Mouse (Mus musculus) WW6 (cell line): ENCODE results near the gene Cog5.

Source experiments
- DNase-seq: peaks from one replicate; pipeline ENCODE4 v3.0.0-alpha.2; 2013; ENCODE audit warnings: low read depth, low spot score

Cog5 gene

DNA sequence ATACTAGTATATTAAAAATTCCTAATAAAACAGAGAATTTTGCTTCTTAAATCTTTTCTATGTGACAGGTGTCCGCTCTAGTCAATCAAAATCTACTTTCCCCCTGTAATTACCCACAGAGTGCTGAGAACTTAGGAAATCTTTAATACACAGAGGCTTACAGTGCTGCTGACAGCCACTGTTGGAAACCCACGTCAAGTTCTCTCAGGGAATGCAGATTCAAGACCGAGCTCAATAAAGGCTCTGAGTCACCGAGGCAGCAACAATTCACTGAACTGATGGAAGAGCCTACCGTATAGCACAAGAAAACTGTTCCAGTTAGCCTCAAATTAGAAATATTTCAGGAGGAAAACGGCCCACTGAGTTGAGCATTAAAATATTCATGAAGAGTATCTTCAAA, 329.1 kb downstream of the Cog5 start:
- no peak for DNase-seq

DNA sequence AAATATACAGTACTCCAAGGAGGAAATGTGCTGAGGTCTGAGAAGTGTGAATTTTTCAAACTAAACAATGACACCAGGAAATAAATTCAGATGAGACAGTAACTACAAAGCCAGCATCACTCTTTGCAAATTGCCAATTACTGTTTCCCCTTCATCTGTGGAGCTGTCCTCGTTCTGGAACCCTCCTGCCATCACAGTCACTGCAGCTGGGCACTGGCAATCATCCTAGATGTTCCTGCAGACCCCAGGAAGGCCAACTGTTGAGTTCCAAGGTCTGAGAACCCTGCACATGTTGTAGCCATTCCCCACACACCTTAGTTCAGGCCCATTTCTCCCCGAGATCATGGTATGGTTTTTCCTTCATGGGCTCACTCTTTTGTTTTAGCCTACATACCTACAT, 329.5 kb downstream of the Cog5 start:
- DNase-seq: no peak

DNA sequence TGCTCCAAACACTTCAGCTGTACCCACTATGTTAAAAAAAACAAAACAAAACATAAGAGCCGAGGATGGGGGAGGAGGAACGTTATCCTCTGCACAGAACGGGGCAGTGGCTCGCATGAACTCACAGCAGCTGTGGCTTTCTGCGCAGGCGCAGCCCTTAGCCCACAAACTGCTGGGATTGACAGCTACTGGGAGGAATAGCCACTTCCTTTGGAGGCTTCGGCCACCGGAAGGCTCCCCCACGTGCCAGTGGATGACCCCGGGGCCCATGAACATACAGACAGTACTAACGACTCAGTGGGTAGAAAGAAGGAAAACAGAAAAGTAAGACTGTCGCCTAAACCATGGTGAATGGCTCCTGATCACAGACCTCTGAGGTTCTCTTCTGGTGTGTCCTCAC, 330.0 kb downstream of the Cog5 start:
- DNase-seq: no peak

DNA sequence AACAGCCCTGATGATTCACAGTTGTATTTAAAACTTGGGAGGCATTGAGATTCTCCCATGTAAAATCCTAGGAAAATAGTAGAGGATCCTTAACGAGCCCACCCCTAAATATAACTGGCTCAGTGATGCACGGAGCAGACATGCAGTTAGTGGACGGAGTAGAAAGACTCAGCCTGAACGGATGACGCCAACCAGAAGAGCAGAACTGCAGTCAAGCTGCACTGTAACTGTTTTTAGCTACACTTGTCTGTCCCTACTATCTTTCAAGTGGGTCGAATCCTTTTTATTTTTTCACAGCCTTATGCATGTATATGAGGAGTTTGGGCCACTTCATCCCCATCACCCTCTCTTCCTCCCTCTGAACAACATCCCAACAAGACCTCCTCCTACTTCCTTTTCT, 331.1 kb downstream of the Cog5 start:
- no peak for DNase-seq

DNA sequence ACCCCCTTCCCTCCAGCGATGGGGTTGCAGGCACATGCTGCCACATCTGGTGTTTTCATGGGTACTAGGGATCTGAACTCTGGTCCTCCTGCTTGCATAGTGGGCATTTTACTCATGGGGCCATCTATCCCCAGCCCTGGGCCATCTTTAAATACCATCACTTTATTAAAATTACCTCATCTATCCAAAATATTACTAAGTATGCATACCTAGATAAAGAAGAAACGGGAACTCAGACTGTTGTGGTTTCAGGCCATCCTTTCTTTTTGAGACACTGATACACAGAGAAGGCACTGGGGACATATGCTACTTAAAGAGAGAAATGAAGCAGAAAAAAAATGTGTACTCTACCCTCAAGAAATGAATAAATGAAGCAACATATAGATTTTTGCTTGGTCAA, 331.8 kb downstream of the Cog5 start:
- DNase-seq: no peak
